Mouse (Mus musculus): ENCODE data around the gene Alg6. TPM values are rescaled to one million over a fixed set of nuclear protein-coding genes. Genes with fewer than 3 reads are reported as not detected.

Alg6 gene
- polyA plus RNA-seq, 1 experiment from 2014 or later = 10.0 TPM

DNA sequence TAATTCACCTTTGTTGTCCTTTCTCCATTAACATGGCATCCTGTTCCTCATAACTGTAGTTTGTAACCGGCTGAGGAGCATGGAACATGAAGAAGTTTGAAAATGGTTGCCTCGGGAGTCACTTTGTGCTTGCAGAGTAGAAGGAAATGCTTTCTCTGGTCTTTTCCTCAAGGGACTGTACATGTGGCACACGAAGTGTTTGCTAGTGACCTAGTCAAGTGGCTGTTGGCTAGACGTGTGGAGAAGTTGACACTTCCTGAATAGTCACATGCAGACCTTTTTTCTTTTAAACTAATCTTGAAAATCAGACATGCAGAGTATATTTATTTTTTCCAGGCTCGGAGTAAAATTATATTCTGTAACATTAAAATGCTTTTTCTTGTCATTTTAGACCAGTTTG is 37.0 kb downstream of the Alg6 start:
- no peaks in the 10 kb centered on the region for H3K9me3 ChIP-seq
- peaks cover 9% of the 10 kb centered on the region for H3K36me3 ChIP-seq
- no peak overlapping the region for H3K4me3 ChIP-seq
- no peaks in the 10 kb centered on the region for H3K4me1 ChIP-seq (replicated peaks)
- H3K27me3 ChIP-seq = no peaks in the 10 kb centered on the region
- 90% methylated on average over 5 of the region's 5 CpGs for WGBS
- no peak overlapping the region for H3K9ac ChIP-seq
- ATAC-seq (ENCODE audit: low FRiP score) = no peak
- H3K27ac ChIP-seq = no peak overlapping the region
- no peak overlapping the region for H3K4me2 ChIP-seq

DNA sequence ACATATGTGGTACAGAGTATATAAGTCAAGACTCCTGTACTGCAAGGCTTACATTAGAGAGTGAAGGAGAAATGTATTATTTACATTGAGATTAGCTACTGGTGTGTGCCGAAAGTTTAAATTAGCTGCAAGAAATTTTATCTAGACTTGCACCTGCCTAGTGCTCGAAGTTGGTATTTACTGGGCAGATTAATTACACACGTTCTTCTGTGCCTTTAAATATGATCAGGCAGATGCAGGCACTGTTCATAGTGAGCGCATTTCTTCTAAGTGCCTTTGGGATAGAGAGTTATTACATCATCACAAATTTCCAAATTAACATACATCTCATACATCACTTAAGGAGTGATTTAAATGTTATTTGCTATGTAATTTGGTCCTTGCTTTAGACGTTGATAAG is 50.8 kb downstream of the Alg6 start:
- ATAC-seq (ENCODE audit: low FRiP score) = no peak
- H3K9me3 ChIP-seq = no peaks in the 10 kb centered on the region
- no peak overlapping the region for H3K4me3 ChIP-seq
- no peaks in the 10 kb centered on the region for H3K27me3 ChIP-seq
- H3K36me3 ChIP-seq = no peaks in the 10 kb centered on the region
- WGBS = 83% methylated on average over 5 of the region's 5 CpGs
- no peak overlapping the region for H3K9ac ChIP-seq
- no peaks in the 10 kb centered on the region for H3K4me1 ChIP-seq (replicated peaks)
- H3K4me2 ChIP-seq = no peak overlapping the region
- no peak overlapping the region for H3K27ac ChIP-seq

DNA sequence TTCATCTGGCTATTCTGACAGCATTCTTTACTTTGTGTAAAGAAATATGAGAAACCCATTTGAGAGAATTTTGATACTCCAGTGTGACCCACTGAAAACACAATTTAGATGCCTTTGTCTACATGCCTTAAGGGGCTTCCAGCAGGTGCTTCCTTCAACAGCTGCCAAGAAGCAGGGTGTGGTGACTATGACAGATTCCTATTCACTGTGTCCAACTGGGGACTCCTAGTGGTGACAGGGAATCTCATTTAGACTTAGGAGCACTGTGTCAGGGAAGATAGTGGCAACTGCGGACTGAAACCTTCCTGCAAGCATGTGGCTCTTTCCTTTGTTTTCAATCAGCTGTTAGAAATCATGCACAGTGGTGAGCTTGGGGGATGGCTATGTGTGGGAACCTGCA is 51.3 kb downstream of the Alg6 start:
- H3K27me3 ChIP-seq = no peaks in the 10 kb centered on the region
- H3K4me2 ChIP-seq = no peak overlapping the region
- no peaks in the 10 kb centered on the region for H3K4me1 ChIP-seq (replicated peaks)
- H3K27ac ChIP-seq = no peak overlapping the region
- no peak overlapping the region for H3K9ac ChIP-seq
- WGBS = 48% methylated on average over 1 of the region's 1 CpGs
- H3K36me3 ChIP-seq = no peaks in the 10 kb centered on the region
- H3K9me3 ChIP-seq = no peaks in the 10 kb centered on the region
- H3K4me3 ChIP-seq = no peak overlapping the region
- ATAC-seq (ENCODE audit: low FRiP score) = peak; percentile 65; the same call in 1 of the 2 replicates

DNA sequence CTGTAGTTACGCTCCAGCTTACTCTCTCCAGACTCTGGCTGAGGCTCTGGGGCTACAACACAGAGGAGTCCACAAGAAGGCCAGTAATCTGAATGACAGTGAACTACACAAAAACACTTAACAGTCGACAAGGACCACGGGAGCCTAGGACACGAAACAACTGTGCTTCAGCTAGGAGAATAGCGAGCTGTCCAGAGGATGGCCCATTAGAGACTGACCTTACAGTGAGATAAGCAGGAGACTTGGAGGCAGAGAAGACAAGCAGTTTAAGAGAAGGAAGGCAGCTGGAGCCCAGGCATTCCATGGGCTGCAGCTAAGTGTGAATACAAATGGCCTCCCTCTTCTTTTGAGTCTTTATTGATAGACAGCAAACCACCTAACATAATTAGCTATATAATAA is 55.1 kb downstream of the Alg6 start:
- no peak overlapping the region for H3K4me2 ChIP-seq
- 90% methylated on average over 5 of the region's 5 CpGs for whole genome bisulfite sequencing
- H3K27me3 ChIP-seq = no peaks in the 10 kb centered on the region
- H3K9ac ChIP-seq = no peak overlapping the region
- H3K9me3 ChIP-seq = no peaks in the 10 kb centered on the region
- no peak overlapping the region for H3K4me3 ChIP-seq
- ATAC-seq (ENCODE audit: low FRiP score) = no peak
- no peak overlapping the region for H3K27ac ChIP-seq
- H3K36me3 ChIP-seq = no peaks in the 10 kb centered on the region
- no peaks in the 10 kb centered on the region for H3K4me1 ChIP-seq (replicated peaks)

DNA sequence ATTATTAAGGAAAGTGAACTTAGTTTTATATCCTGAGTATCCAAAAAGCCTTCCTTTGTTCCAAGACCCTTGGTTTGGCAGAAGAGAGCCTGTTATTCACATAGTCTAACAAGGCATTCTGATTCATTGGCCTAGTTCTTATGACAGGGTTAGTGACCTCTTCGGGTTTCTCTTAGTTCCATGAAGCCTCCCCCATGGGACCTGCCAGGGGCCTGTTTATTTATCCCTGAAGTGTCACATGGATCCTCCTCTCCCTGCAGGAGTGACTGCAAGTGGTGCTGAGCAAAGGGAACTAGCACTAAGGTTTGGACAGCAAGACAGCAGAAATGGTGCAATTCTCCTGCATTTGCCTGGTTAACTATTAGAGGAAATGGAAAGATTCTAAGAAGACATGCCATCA is 57.6 kb downstream of the Alg6 start:
- WGBS = 56% methylated on average over 1 of the region's 1 CpGs
- ATAC-seq (ENCODE audit: low FRiP score) = no peak
- H3K4me1 ChIP-seq (replicated peaks) = no peaks in the 10 kb centered on the region

DNA sequence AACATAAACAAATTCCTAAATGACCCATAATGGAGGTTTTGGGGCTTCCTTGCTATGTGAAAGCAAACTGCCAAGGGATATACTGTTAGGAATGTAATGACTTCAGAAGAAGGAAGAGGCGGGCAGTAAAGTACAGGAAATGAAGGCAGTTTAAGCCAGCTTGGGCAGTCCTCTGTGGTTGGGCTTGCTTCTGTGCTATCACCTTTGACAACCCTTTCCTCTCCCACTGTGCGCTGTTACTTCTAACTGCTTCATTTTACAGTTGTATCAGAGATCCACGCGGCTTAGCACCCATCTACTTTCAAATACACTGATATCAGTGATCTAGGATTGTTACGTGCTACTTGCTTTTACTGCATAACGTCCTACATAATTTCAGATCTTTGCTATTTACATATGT is 76.9 kb downstream of the Alg6 start:
- H3K9ac ChIP-seq = no peak overlapping the region
- H3K4me3 ChIP-seq = no peak overlapping the region
- peaks cover 6% of the 10 kb centered on the region; the same call in 1 of the 2 replicates for H3K9me3 ChIP-seq
- H3K36me3 ChIP-seq = peaks cover 9% of the 10 kb centered on the region; the same call in 1 of the 2 replicates
- H3K27ac ChIP-seq = no peak overlapping the region
- WGBS = 94% methylated on average over 6 of the region's 6 CpGs
- no peaks in the 10 kb centered on the region for H3K27me3 ChIP-seq
- no peak overlapping the region for H3K4me2 ChIP-seq
- H3K4me1 ChIP-seq (replicated peaks) = no peaks in the 10 kb centered on the region
- no peak for ATAC-seq (ENCODE audit: low FRiP score)

More for the DNA sequence above, 57.6 kb downstream of the Alg6 start:
- H3K4me2 ChIP-seq = no peak overlapping the region
- H3K9me3 ChIP-seq = no peaks in the 10 kb centered on the region
- H3K4me3 ChIP-seq = no peak overlapping the region
- no peak overlapping the region for H3K27ac ChIP-seq
- H3K36me3 ChIP-seq = no peaks in the 10 kb centered on the region
- H3K27me3 ChIP-seq = no peaks in the 10 kb centered on the region
- H3K9ac ChIP-seq = no peak overlapping the region

Other genes with a start within 250 kb of the Alg6 start
- 2.2 TPM in 2 replicates for gene Foxd3, start 59.4 kb upstream of the Alg6 start, polyA plus RNA-seq (2015; fragmentation: Nextera tagmentation; extraction: Ambion mirVana)
- gene Efcab7, start 113.5 kb downstream of the Alg6 start, polyA plus RNA-seq (2015; fragmentation: Nextera tagmentation; extraction: Ambion mirVana) = 17.9 and 21.1 TPM in 2 replicates
- gene Pgm1, start 213.8 kb downstream of the Alg6 start, polyA plus RNA-seq (2015; fragmentation: Nextera tagmentation; extraction: Ambion mirVana) = 53.9 and 57.0 TPM in 2 replicates
- gene Itgb3bp, start 214.1 kb downstream of the Alg6 start, polyA plus RNA-seq (2015; fragmentation: Nextera tagmentation; extraction: Ambion mirVana) = 18.5 and 18.7 TPM in 2 replicates